Mouse (Mus musculus) intestine, embryonic 15.5 days (tissue): ENCODE measurements around the gene Mcm3. TPM values are rescaled to one million over a fixed set of nuclear protein-coding genes. Genes with fewer than 3 reads are reported as not detected.
"Not testable (repeated sequence)": the region's sequence is repeated elsewhere in the genome, so short reads cannot be mapped to it uniquely, and the experiment has no call there.

ENCODE experiments used
- ATAC-seq: fragments of 200-750 bp; cut with Nextera tagmentation; 2 replicates; pipeline ENCODE4 v1.8.0; 2017; ENCODE audit warnings: moderate TSS enrichment, moderate library complexity
- H3K27ac ChIP-seq: fragments of 300-500 bp; sonication (generic); 2 replicates; pipeline ENCODE4 v1.5.1; 2015; ENCODE audit warnings: mild to moderate bottlenecking, inconsistent platforms
- H3K27me3 ChIP-seq: fragments of 300-500 bp; sonication (generic); replicated peaks from 2 replicates; pipeline ENCODE4 v1.6.1; 2015; ENCODE audit warnings: inconsistent platforms
- H3K36me3 ChIP-seq: fragments of 300-500 bp; sonication (generic); 2 replicates; pipeline ENCODE4 v1.6.1; 2015; ENCODE audit warnings: inconsistent platforms
- H3K4me1 ChIP-seq: fragments of 300-500 bp; sonication (generic); replicated peaks from 2 replicates; pipeline ENCODE4 v1.6.1; 2015; ENCODE audit warnings: inconsistent platforms
- H3K4me2 ChIP-seq: fragments of 300-500 bp; sonication (generic); replicated peaks from 2 replicates; pipeline ENCODE4 v1.6.1; 2015; ENCODE audit warnings: mild to moderate bottlenecking, inconsistent platforms
- H3K4me3 ChIP-seq: fragments of 300-500 bp; sonication (generic); replicated peaks from 2 replicates; pipeline ENCODE4 v1.5.1; 2015; ENCODE audit warnings: inconsistent platforms
- H3K9ac ChIP-seq: fragments of 300-500 bp; sonication (generic); 2 replicates; pipeline ENCODE4 v1.6.1; 2015; ENCODE audit warnings: inconsistent platforms
- H3K9me3 ChIP-seq: fragments of 300-500 bp; sonication (generic); 2 replicates; pipeline ENCODE4 v1.6.1; 2016; ENCODE audit warnings: inconsistent platforms
- WGBS: fragments of 180-500 bp; shearing (Covaris S2); methylation state at CpG from one replicate; pipeline ENCODE4 v1.1.7; 2015; 5-methylcytosine and 5-hydroxymethylcytosine counted together
- polyA plus RNA-seq: library from polyadenylated mRNA; unstranded; fragments of >200 nt; fragmentation: Nextera tagmentation; extraction: Ambion mirVana; gene quantifications from 2 replicates; pipeline ENCODE4 v1.2.1, GENCODE M21; 2015

Mcm3 gene
- polyA plus RNA-seq, 1 experiment from 2014 or later = 118 TPM

GRCm38 (mm10) chr1:20794760-20795159 lies 25.4 kb downstream of the Mcm3 start:
- H3K9ac ChIP-seq = no peak overlapping the region
- H3K27me3 ChIP-seq = no peaks in the 10 kb centered on the region
- H3K4me3 ChIP-seq = no peak overlapping the region
- 94% methylated on average over 4 of the region's 4 CpGs for WGBS
- no peaks in the 10 kb centered on the region for H3K4me1 ChIP-seq
- H3K4me2 ChIP-seq = no peak overlapping the region
- ATAC-seq = no peak
- no peaks in the 10 kb centered on the region; the same call in 1 of the 2 replicates for H3K36me3 ChIP-seq
- no peak overlapping the region for H3K27ac ChIP-seq
- no peaks in the 10 kb centered on the region for H3K9me3 ChIP-seq

GRCm38 (mm10) chr1:20791414-20791813 lies 28.7 kb downstream of the Mcm3 start:
- no peak overlapping the region for H3K9ac ChIP-seq

GRCm38 (mm10) chr1:20790517-20790916 lies 29.6 kb downstream of the Mcm3 start, which contains the start of gene Il17f:
Il17f (minus strand) TSS chr1:20790617.
- not testable (repeated sequence) for H3K4me2 ChIP-seq, H3K27ac ChIP-seq, H3K4me1 ChIP-seq, H3K36me3 ChIP-seq, ATAC-seq, H3K4me3 ChIP-seq, H3K27me3 ChIP-seq, H3K9ac ChIP-seq, H3K9me3 ChIP-seq
- 71% methylated on average over 1 of the region's 1 CpGs for WGBS

More at GRCm38 (mm10) chr1:20791414-20791813, 28.7 kb downstream of the Mcm3 start:
- ATAC-seq = no peak
- no peak overlapping the region for H3K4me2 ChIP-seq
- WGBS = 67% methylated on average over 7 of the region's 7 CpGs
- H3K27ac ChIP-seq = no peak overlapping the region
- no peaks in the 10 kb centered on the region for H3K9me3 ChIP-seq
- no peaks in the 10 kb centered on the region for H3K36me3 ChIP-seq
- no peaks in the 10 kb centered on the region for H3K4me1 ChIP-seq
- no peak overlapping the region for H3K4me3 ChIP-seq
- H3K27me3 ChIP-seq = no peaks in the 10 kb centered on the region

GRCm38 (mm10) chr1:20788419-20788818 lies 31.7 kb downstream of the Mcm3 start:
- 47% methylated on average over 10 of the region's 10 CpGs for WGBS
- Histone ChIP-seq H3K9me3 (no peaks in the 10 kb centered on the region), H3K9ac (no peak overlapping the region), H3K4me1 (no peaks in the 10 kb centered on the region), H3K27ac (no peak overlapping the region), H3K27me3 (no peaks in the 10 kb centered on the region), H3K4me2 (peak overlapping the region; percentile 3; the same call in 1 of the 2 replicates), H3K36me3 (no peaks in the 10 kb centered on the region), H3K4me3 (no peak overlapping the region)
- no peak for ATAC-seq

- no peaks in the 10 kb centered on the region for H3K36me3 ChIP-seq
- no peak overlapping the region for H3K9ac ChIP-seq
- no peak overlapping the region for H3K4me2 ChIP-seq
- no peak for ATAC-seq
- no peak overlapping the region for H3K4me3 ChIP-seq
- H3K27me3 ChIP-seq = no peaks in the 10 kb centered on the region
- H3K4me1 ChIP-seq = no peaks in the 10 kb centered on the region
- no peak overlapping the region for H3K27ac ChIP-seq
- H3K9me3 ChIP-seq = no peaks in the 10 kb centered on the region
- WGBS = 38% methylated on average over 8 of the region's 8 CpGs
Observed at GRCm38 (mm10) chr1:20787046-20787445, 33.1 kb downstream of the Mcm3 start.

GRCm38 (mm10) chr1:20778366-20778765 lies 41.7 kb downstream of the Mcm3 start:
- Histone ChIP-seq H3K4me3 (no peak overlapping the region), H3K4me2 (no peak overlapping the region), H3K27me3 (no peaks in the 10 kb centered on the region), H3K4me1 (no peaks in the 10 kb centered on the region), H3K36me3 (no peaks in the 10 kb centered on the region), H3K9me3 (no peaks in the 10 kb centered on the region), H3K9ac (no peak overlapping the region), H3K27ac (no peak overlapping the region)
- 69% methylated on average over 2 of the region's 2 CpGs for WGBS
- no peak for ATAC-seq

- not testable (repeated sequence) for H3K4me2 ChIP-seq, H3K9ac ChIP-seq, H3K36me3 ChIP-seq, H3K27ac ChIP-seq, H3K4me3 ChIP-seq, H3K4me1 ChIP-seq, H3K27me3 ChIP-seq, H3K9me3 ChIP-seq, ATAC-seq
- WGBS = 87% methylated on average over 4 of the region's 4 CpGs
Observed at GRCm38 (mm10) chr1:20774026-20774730, 45.9 kb downstream of the Mcm3 start.

GRCm38 (mm10) chr1:20766526-20766925 lies 53.6 kb downstream of the Mcm3 start:
- H3K4me3 ChIP-seq = no peak overlapping the region
- H3K27me3 ChIP-seq = no peaks in the 10 kb centered on the region
- 78% methylated on average over 6 of the region's 6 CpGs for WGBS
- no peak overlapping the region for H3K4me2 ChIP-seq
- H3K9ac ChIP-seq = no peak overlapping the region
- no peak overlapping the region for H3K27ac ChIP-seq
- no peaks in the 10 kb centered on the region for H3K36me3 ChIP-seq
- no peak for ATAC-seq
- no peaks in the 10 kb centered on the region for H3K4me1 ChIP-seq
- H3K9me3 ChIP-seq = no peaks in the 10 kb centered on the region

- Histone ChIP-seq H3K4me1 (no peaks in the 10 kb centered on the region), H3K9me3 (no peaks in the 10 kb centered on the region), H3K27ac (no peak overlapping the region), H3K4me2 (no peak overlapping the region), H3K4me3 (no peak overlapping the region), H3K27me3 (no peaks in the 10 kb centered on the region), H3K9ac (no peak overlapping the region), H3K36me3 (no peaks in the 10 kb centered on the region)
- no peak for ATAC-seq
- 75% methylated on average over 4 of the region's 4 CpGs for WGBS
Observed at GRCm38 (mm10) chr1:20761411-20761810, 58.7 kb downstream of the Mcm3 start.

GRCm38 (mm10) chr1:20760331-20760730 lies 59.8 kb downstream of the Mcm3 start:
- H3K36me3 ChIP-seq = no peaks in the 10 kb centered on the region
- H3K9ac ChIP-seq = no peak overlapping the region
- ATAC-seq = no peak
- no peak overlapping the region for H3K4me2 ChIP-seq
- no peaks in the 10 kb centered on the region for H3K9me3 ChIP-seq
- no peaks in the 10 kb centered on the region for H3K27me3 ChIP-seq
- H3K4me1 ChIP-seq = no peaks in the 10 kb centered on the region
- no peak overlapping the region for H3K4me3 ChIP-seq
- H3K27ac ChIP-seq = no peak overlapping the region
- WGBS = 77% methylated on average over 5 of the region's 5 CpGs

GRCm38 (mm10) chr1:20759799-20760198 lies 60.3 kb downstream of the Mcm3 start:
- Histone ChIP-seq H3K4me3 (no peak overlapping the region), H3K4me1 (no peaks in the 10 kb centered on the region), H3K36me3 (no peaks in the 10 kb centered on the region), H3K4me2 (no peak overlapping the region), H3K9ac (no peak overlapping the region), H3K27me3 (no peaks in the 10 kb centered on the region), H3K27ac (no peak overlapping the region), H3K9me3 (no peaks in the 10 kb centered on the region)
- WGBS = 78% methylated on average over 10 of the region's 10 CpGs
- ATAC-seq = no peak

GRCm38 (mm10) chr1:20757586-20757985 lies 62.5 kb downstream of the Mcm3 start:
- 91% methylated on average over 3 of the region's 3 CpGs for WGBS
- no peak overlapping the region for H3K4me2 ChIP-seq

GRCm38 (mm10) chr1:20754439-20754838 lies 65.7 kb downstream of the Mcm3 start:
- Histone ChIP-seq H3K27ac (no peak overlapping the region), H3K27me3 (no peaks in the 10 kb centered on the region), H3K4me3 (no peak overlapping the region), H3K4me1 (no peaks in the 10 kb centered on the region), H3K36me3 (no peaks in the 10 kb centered on the region), H3K4me2 (no peak overlapping the region), H3K9me3 (no peaks in the 10 kb centered on the region), H3K9ac (no peak overlapping the region)
- no peak for ATAC-seq
- 76% methylated on average over 10 of the region's 10 CpGs for WGBS

More at GRCm38 (mm10) chr1:20757586-20757985, 62.5 kb downstream of the Mcm3 start:
- Histone ChIP-seq H3K27ac (no peak overlapping the region), H3K9me3 (no peaks in the 10 kb centered on the region), H3K4me3 (no peak overlapping the region), H3K9ac (no peak overlapping the region), H3K27me3 (no peaks in the 10 kb centered on the region), H3K4me1 (no peaks in the 10 kb centered on the region), H3K36me3 (no peaks in the 10 kb centered on the region)
- no peak for ATAC-seq
